27 mouse cellular contexts compared by ENCODE assay signal in the genomic region with DNA sequence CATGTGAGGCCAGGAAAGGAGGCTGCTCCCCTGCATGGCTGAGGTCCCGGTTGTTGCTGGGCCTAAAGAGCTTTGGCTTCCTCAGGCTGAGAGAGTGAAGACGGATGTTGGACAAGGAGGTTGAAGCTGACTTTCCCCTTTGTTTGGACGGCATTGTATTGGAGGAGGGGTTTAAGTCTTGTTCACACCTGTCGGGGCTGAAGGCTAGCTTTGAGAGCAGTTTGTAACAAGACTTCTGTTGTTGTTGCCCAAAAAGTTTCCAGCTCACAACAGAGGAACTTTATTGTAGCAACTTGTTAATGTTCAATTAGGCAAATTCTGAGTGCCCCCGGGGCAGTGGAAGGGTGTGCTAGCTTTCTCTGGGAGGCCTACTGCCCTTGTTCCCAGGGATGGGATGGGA.
DNase-seq lines count a peak whose midpoint lies in the region; ATAC-seq and TF ChIP-seq lines count a peak whose summit lies in the region.
"Had no signal": no experiment of that assay in that cellular context is flagged by ENCODE, and none has a peak within 500 bp of the region (broad histone marks: within the 10 kb centered on the region; RNA-seq: fewer than 3 reads in every experiment).

No protein-coding gene starts in this region.

- 52% methylated on average over 5 of the region's 5 CpGs for WGBS in embryonic facial prominence, embryonic 12.5 days
- 55% methylated on average over 5 of the region's 5 CpGs for WGBS in embryonic facial prominence, embryonic 10.5 days
- 55% methylated on average over 5 of the region's 5 CpGs for WGBS in kidney, embryonic 16.5 days
- 53% methylated on average over 5 of the region's 5 CpGs for WGBS in stomach, embryonic 14.5 days
- 47% methylated on average over 5 of the region's 5 CpGs for WGBS in stomach, postnatal 0 days
- WGBS in thymus, adult 2 months, result 93% methylated on average over 5 of the region's 5 CpGs

- no peak for ATAC-seq in embryonic facial prominence, embryonic 12.5 days (ENCODE audit: insufficient number of reproducible peaks, insufficient read depth, low FRiP score, low TSS enrichment)
- 0 out of 2 replicates have a peak, but pooled peaks have one; percentile 5 for ATAC-seq in kidney, embryonic 16.5 days (ENCODE audit: low FRiP score, low TSS enrichment)
- no peak for ATAC-seq in stomach, embryonic 14.5 days (ENCODE audit: insufficient number of reproducible peaks, insufficient read depth, low FRiP score, low read depth)
- no peak for ATAC-seq in stomach, postnatal 0 days (ENCODE audit: low FRiP score, low TSS enrichment)

- no peak for DNase-seq in embryonic facial prominence, embryonic 10.5 days (ENCODE audit: low spot score)
- no peak for DNase-seq in kidney, postnatal 10 days
- DNase-seq in stomach, postnatal 0 days (ENCODE audit: low spot score), result no peak
- no peak for DNase-seq in adrenal gland, postnatal 14 days
- no peak for DNase-seq in thymus, adult 2 months
- DNase-seq: cerebellum, adult 11 months; cerebellum, postnatal 10 days; gastrocnemius, adult 2 months; heart, postnatal 36 days; layer of hippocampus, postnatal 36 days; lung, postnatal 36 days; retina, postnatal 1 day; right cerebral cortex, postnatal 25 days; spleen, adult 18-20 months; thymus, adult 18-20 months; thymus, postnatal 4 days had no signal

- 0 out of 2 replicates have a peak overlapping the region, but pooled peaks have one; percentile 25 for H3K27ac ChIP-seq in embryonic facial prominence, embryonic 12.5 days
- H3K27ac ChIP-seq in embryonic facial prominence, embryonic 10.5 days (replicated peaks), result no peak overlapping the region; the same call in 1 of the 2 replicates
- H3K27ac ChIP-seq in kidney, embryonic 16.5 days (ENCODE audit: low read length), result peak overlapping the region; percentile 62
- H3K27ac ChIP-seq in stomach, embryonic 14.5 days (ENCODE audit: low read length), result peak overlapping the region; percentile 44; the same call in 1 of the 2 replicates
- H3K27ac ChIP-seq in stomach, postnatal 0 days (replicated peaks), result no peak overlapping the region
- no peak overlapping the region for H3K27ac ChIP-seq in thymus, adult 2 months (ENCODE audit: control insufficient read depth, insufficient read depth, low read length)
- H3K27ac ChIP-seq: forebrain, embryonic 13.5 days; gastrocnemius, adult 2 months; heart, embryonic 15.5 days; hindbrain, embryonic 15.5 days; liver, embryonic 15.5 days had no signal

- no peak for TF ChIP-seq EP300 in stomach, postnatal 0 days (optimal IDR thresholded peaks at IDR 0.05)

- no peak for TF ChIP-seq CTCF in stomach, postnatal 0 days (IDR thresholded peaks at IDR 0.05; ENCODE audit: low read depth)
- TF ChIP-seq CTCF in thymus, adult 2 months (IDR thresholded peaks at IDR 0.05; ENCODE audit: borderline replicate concordance, control insufficient read depth, extremely low read depth, insufficient read depth, low read length, poor library complexity), result no peak

- TF ChIP-seq POLR2A in thymus, adult 2 months (IDR thresholded peaks at IDR 0.05; ENCODE audit: control insufficient read depth, extremely low read depth, insufficient read depth, low read length, poor library complexity), result no peak

- H3K4me2 ChIP-seq in embryonic facial prominence, embryonic 12.5 days (replicated peaks), result no peak overlapping the region
- H3K4me2 ChIP-seq in kidney, embryonic 16.5 days (replicated peaks; ENCODE audit: low read depth, low read length), result no peak overlapping the region
- no peak overlapping the region for H3K4me2 ChIP-seq in stomach, embryonic 14.5 days (replicated peaks; ENCODE audit: low read depth, low read length)
- H3K4me2 ChIP-seq in stomach, postnatal 0 days (replicated peaks; ENCODE audit: low read depth), result no peak overlapping the region
- H3K4me2 ChIP-seq: forebrain, embryonic 13.5 days; heart, embryonic 15.5 days; hindbrain, embryonic 15.5 days; limb, embryonic 15.5 days; liver, embryonic 15.5 days; lung, embryonic 15.5 days had no signal

- H3K9me3 ChIP-seq in embryonic facial prominence, embryonic 12.5 days, result no peaks in the 10 kb centered on the region
- H3K9me3 ChIP-seq in embryonic facial prominence, embryonic 10.5 days, result no peaks in the 10 kb centered on the region
- no peaks in the 10 kb centered on the region for H3K9me3 ChIP-seq in kidney, embryonic 16.5 days (ENCODE audit: low read length)
- H3K9me3 ChIP-seq in stomach, embryonic 14.5 days (ENCODE audit: control insufficient read depth, low read depth, low read length), result no peaks in the 10 kb centered on the region
- H3K9me3 ChIP-seq in stomach, postnatal 0 days (ENCODE audit: control insufficient read depth, low read length), result no peaks in the 10 kb centered on the region
- H3K9me3 ChIP-seq: forebrain, embryonic 13.5 days; heart, embryonic 15.5 days; hindbrain, embryonic 15.5 days; limb, embryonic 15.5 days; liver, embryonic 15.5 days; lung, embryonic 15.5 days; megakaryocyte, embryonic 14.5 days had no signal

- no peak overlapping the region for H3K9ac ChIP-seq in embryonic facial prominence, embryonic 12.5 days
- H3K9ac ChIP-seq in kidney, embryonic 16.5 days (replicated peaks; ENCODE audit: low read length), result no peak overlapping the region
- no peak overlapping the region for H3K9ac ChIP-seq in stomach, embryonic 14.5 days (replicated peaks; ENCODE audit: low read depth, low read length)
- H3K9ac ChIP-seq in stomach, postnatal 0 days (ENCODE audit: low read length), result no peak overlapping the region
- H3K9ac ChIP-seq: forebrain, embryonic 13.5 days; heart, embryonic 15.5 days; hindbrain, embryonic 15.5 days; limb, embryonic 15.5 days; liver, embryonic 15.5 days; lung, embryonic 15.5 days had no signal

- H3K4me1 ChIP-seq in embryonic facial prominence, embryonic 12.5 days, result peaks cover 79% of the 10 kb centered on the region
- H3K4me1 ChIP-seq in embryonic facial prominence, embryonic 10.5 days, result peaks cover 86% of the 10 kb centered on the region
- peaks cover 92% of the 10 kb centered on the region for H3K4me1 ChIP-seq in kidney, embryonic 16.5 days (ENCODE audit: insufficient read depth, low read length)
- H3K4me1 ChIP-seq in stomach, embryonic 14.5 days (ENCODE audit: control insufficient read depth, insufficient read depth, low read length), result peaks cover 84% of the 10 kb centered on the region
- peaks cover 20% of the 10 kb centered on the region for H3K4me1 ChIP-seq in stomach, postnatal 0 days (replicated peaks; ENCODE audit: control insufficient read depth, insufficient read depth)
- peaks cover 11% of the 10 kb centered on the region for H3K4me1 ChIP-seq in thymus, adult 2 months (replicated peaks; ENCODE audit: control insufficient read depth, insufficient read depth, low read length)

- no peaks in the 10 kb centered on the region for H3K36me3 ChIP-seq in embryonic facial prominence, embryonic 12.5 days
- H3K36me3 ChIP-seq in embryonic facial prominence, embryonic 10.5 days (replicated peaks), result no peaks in the 10 kb centered on the region
- H3K36me3 ChIP-seq in kidney, embryonic 16.5 days (ENCODE audit: insufficient read depth, low read length), result no peaks in the 10 kb centered on the region
- H3K36me3 ChIP-seq in stomach, embryonic 14.5 days (ENCODE audit: control insufficient read depth, insufficient read depth, low read length), result no peaks in the 10 kb centered on the region
- H3K36me3 ChIP-seq in stomach, postnatal 0 days (ENCODE audit: control insufficient read depth, insufficient read depth, low read length), result no peaks in the 10 kb centered on the region
- no peaks in the 10 kb centered on the region for H3K36me3 ChIP-seq in thymus, adult 2 months (ENCODE audit: control insufficient read depth, insufficient read depth, low read length)
- H3K36me3 ChIP-seq: heart, embryonic 15.5 days; hindbrain, embryonic 15.5 days; limb, embryonic 15.5 days; liver, embryonic 15.5 days; lung, embryonic 15.5 days had no signal

- no peaks in the 10 kb centered on the region for H3K27me3 ChIP-seq in embryonic facial prominence, embryonic 12.5 days
- H3K27me3 ChIP-seq in embryonic facial prominence, embryonic 10.5 days (replicated peaks; ENCODE audit: low read depth, poor library complexity, severe bottlenecking), result no peaks in the 10 kb centered on the region
- no peaks in the 10 kb centered on the region for H3K27me3 ChIP-seq in kidney, embryonic 16.5 days (ENCODE audit: insufficient read depth, low read length)
- no peaks in the 10 kb centered on the region for H3K27me3 ChIP-seq in stomach, embryonic 14.5 days (ENCODE audit: control insufficient read depth, insufficient read depth, low read length)
- no peaks in the 10 kb centered on the region for H3K27me3 ChIP-seq in stomach, postnatal 0 days (ENCODE audit: control insufficient read depth, insufficient read depth, low read length)
- no peaks in the 10 kb centered on the region for H3K27me3 ChIP-seq in thymus, adult 2 months (ENCODE audit: control insufficient read depth, insufficient read depth, low read length)
- H3K27me3 ChIP-seq: heart, embryonic 15.5 days; limb, embryonic 15.5 days; liver, embryonic 15.5 days; lung, embryonic 15.5 days had no signal

- no peak overlapping the region for H3K4me3 ChIP-seq in embryonic facial prominence, embryonic 12.5 days
- H3K4me3 ChIP-seq in embryonic facial prominence, embryonic 10.5 days, result no peak overlapping the region
- no peak overlapping the region for H3K4me3 ChIP-seq in kidney, embryonic 16.5 days (ENCODE audit: low read length)
- no peak overlapping the region for H3K4me3 ChIP-seq in stomach, embryonic 14.5 days (ENCODE audit: low read depth, low read length)
- H3K4me3 ChIP-seq in stomach, postnatal 0 days (ENCODE audit: low read depth, low read length), result no peak overlapping the region
- H3K4me3 ChIP-seq in thymus, adult 2 months (ENCODE audit: control insufficient read depth, insufficient read depth, low read length), result no peak overlapping the region
- H3K4me3 ChIP-seq: erythroblast, embryonic 14.5 days; forebrain, embryonic 13.5 days; gastrocnemius, adult 2 months; heart, embryonic 15.5 days; hindbrain, embryonic 15.5 days; limb, embryonic 15.5 days; liver, embryonic 15.5 days; lung, embryonic 15.5 days; megakaryocyte, embryonic 14.5 days had no signal

Comparison
In these comparisons a context has a peak if more than half of its experiments do, and no peak if none do; other contexts are left out.
1. H3K27ac ChIP-seq: peak in embryonic facial prominence, embryonic 12.5 days (single experiment), kidney, embryonic 16.5 days (single experiment) and stomach, embryonic 14.5 days (single experiment); none in embryonic facial prominence, embryonic 10.5 days (single experiment), stomach, postnatal 0 days (single experiment) and thymus, adult 2 months (single experiment).